Mouse (Mus musculus): ENCODE data around the gene Ugcg. TPM values are rescaled to one million over a fixed set of nuclear protein-coding genes. Genes with fewer than 3 reads are reported as not detected.

Gene Ugcg
- polyA plus RNA-seq, 1 experiment, result 24.0 TPM

- peak overlapping the region; percentile 89 for H3K4me2 ChIP-seq (ENCODE audit: low read depth)
- H3K4me3 ChIP-seq, result no peak overlapping the region
- H3K27me3 ChIP-seq (ENCODE audit: control insufficient read depth, insufficient read depth, insufficient read length), result no peaks in the 10 kb centered on the region
- H3K36me3 ChIP-seq (ENCODE audit: control insufficient read depth, insufficient read depth), result peaks cover 6% of the 10 kb centered on the region
- peaks cover 100% of the 10 kb centered on the region for H3K79me2 ChIP-seq (ENCODE audit: control insufficient read depth, insufficient read depth)
- no peak overlapping the region for H3ac ChIP-seq (ENCODE audit: control insufficient read depth, insufficient read length)
- TF ChIP-seq POLR2AphosphoS2 (IDR thresholded peaks at IDR 0.05; ENCODE audit: insufficient read length, low read depth) (peak; percentile 37), SRF (IDR thresholded peaks at IDR 0.05; ENCODE audit: control insufficient read depth, insufficient read length, low read depth) (no peak), USF1 (IDR thresholded peaks at IDR 0.05; ENCODE audit: low read depth) (no peak), E2F4 (IDR thresholded peaks at IDR 0.05; ENCODE audit: insufficient read depth) (no peak), MAX (IDR thresholded peaks at IDR 0.05; ENCODE audit: low read depth) (no peak), REST (IDR thresholded peaks at IDR 0.05; ENCODE audit: insufficient read depth, insufficient read length) (no peak), POLR2A (IDR thresholded peaks at IDR 0.05; ENCODE audit: insufficient read length, low read depth) (peak; percentile 19), MYOD1 (IDR thresholded peaks at IDR 0.05; ENCODE audit: control insufficient read depth in 1 of 3, insufficient read length in 2 of 3, low read depth in 2 of 3) (no peak)
Observed at GRCm38 (mm10) chr4:59194731-59195496, 5.9 kb downstream of the Ugcg start.

GRCm38 (mm10) chr4:59196346-59197077 is 7.5 kb downstream of the Ugcg start:
- peak overlapping the region; percentile 89 for H3K4me2 ChIP-seq (ENCODE audit: low read depth)
- H3K79me2 ChIP-seq (ENCODE audit: control insufficient read depth, insufficient read depth), result peaks cover 100% of the 10 kb centered on the region
- TF ChIP-seq POLR2A (IDR thresholded peaks at IDR 0.05; ENCODE audit: insufficient read length, low read depth) (no peak), POLR2AphosphoS2 (IDR thresholded peaks at IDR 0.05; ENCODE audit: insufficient read length, low read depth) (peak; percentile 13), E2F4 (IDR thresholded peaks at IDR 0.05; ENCODE audit: insufficient read depth) (no peak)
- H3K4me3 ChIP-seq, result peak overlapping the region; percentile 0
- H3K27me3 ChIP-seq (ENCODE audit: control insufficient read depth, insufficient read depth, insufficient read length), result no peaks in the 10 kb centered on the region
- no peak overlapping the region for H3ac ChIP-seq (ENCODE audit: control insufficient read depth, insufficient read length)
- H3K36me3 ChIP-seq (ENCODE audit: control insufficient read depth, insufficient read depth), result peaks cover 6% of the 10 kb centered on the region

DNA sequence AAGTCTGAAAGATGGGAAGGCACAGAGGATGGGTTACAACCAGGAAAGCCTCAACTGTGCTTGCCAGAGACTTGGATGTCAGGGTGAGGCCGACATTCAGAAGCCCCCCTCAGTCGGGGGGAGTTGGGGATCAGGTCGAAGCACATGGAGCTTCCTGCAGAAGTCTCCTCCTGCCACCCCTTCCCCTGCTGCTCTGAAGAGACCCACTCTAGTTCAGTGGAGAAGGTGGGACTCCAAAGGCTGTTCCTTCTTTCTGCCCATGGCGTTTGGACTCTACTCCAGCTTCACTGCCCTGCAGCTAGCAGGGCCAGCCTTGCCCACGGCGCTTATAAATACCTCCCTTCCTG is 8.0 kb downstream of the Ugcg start:
- peak overlapping the region; percentile 0 for H3K4me3 ChIP-seq

DNA sequence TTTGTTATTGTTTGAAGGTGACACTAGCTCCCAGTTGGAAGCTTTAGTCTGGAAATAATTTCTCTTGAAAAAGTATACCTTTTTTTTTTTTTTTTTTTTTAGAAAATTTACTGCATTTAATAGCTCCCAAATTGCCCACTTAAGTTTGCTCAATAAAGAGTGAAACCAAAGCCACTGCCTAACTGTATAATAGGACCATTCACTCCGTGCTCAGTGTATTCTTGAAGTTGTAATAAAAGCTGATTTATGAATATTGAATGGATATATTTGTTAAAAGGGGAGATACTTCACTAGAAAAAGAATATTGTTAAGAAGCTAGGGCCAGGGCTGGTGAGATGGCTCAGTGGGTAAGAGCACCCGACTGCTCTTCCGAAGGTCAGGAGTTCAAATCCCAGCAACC is 8.4 kb downstream of the Ugcg start:
- no peak overlapping the region for H3K4me3 ChIP-seq
- no peak overlapping the region for H3ac ChIP-seq (ENCODE audit: control insufficient read depth, insufficient read length)
- H3K27me3 ChIP-seq (ENCODE audit: control insufficient read depth, insufficient read depth, insufficient read length), result no peaks in the 10 kb centered on the region
- TF ChIP-seq CEBPB (IDR thresholded peaks at IDR 0.05; ENCODE audit: insufficient read depth, poor library complexity, severe bottlenecking) (no peak), MAX (IDR thresholded peaks at IDR 0.05; ENCODE audit: low read depth) (no peak), REST (IDR thresholded peaks at IDR 0.05; ENCODE audit: insufficient read depth, insufficient read length) (no peak), POLR2AphosphoS2 (IDR thresholded peaks at IDR 0.05; ENCODE audit: insufficient read length, low read depth) (no peak)
- peaks cover 6% of the 10 kb centered on the region for H3K36me3 ChIP-seq (ENCODE audit: control insufficient read depth, insufficient read depth)
- peak overlapping the region; percentile 89 for H3K4me2 ChIP-seq (ENCODE audit: low read depth)
- H3K79me2 ChIP-seq (ENCODE audit: control insufficient read depth, insufficient read depth), result peaks cover 100% of the 10 kb centered on the region

More for the DNA sequence above, 8.0 kb downstream of the Ugcg start:
- Histone ChIP-seq H3K27me3 (ENCODE audit: control insufficient read depth, insufficient read depth, insufficient read length) (no peaks in the 10 kb centered on the region), H3K79me2 (ENCODE audit: control insufficient read depth, insufficient read depth) (peaks cover 100% of the 10 kb centered on the region), H3ac (ENCODE audit: control insufficient read depth, insufficient read length) (no peak overlapping the region), H3K4me2 (ENCODE audit: low read depth) (peak overlapping the region; percentile 89), H3K36me3 (ENCODE audit: control insufficient read depth, insufficient read depth) (peaks cover 6% of the 10 kb centered on the region)
- no peak for TF ChIP-seq POLR2A (IDR thresholded peaks at IDR 0.05; ENCODE audit: insufficient read length, low read depth)
- TF ChIP-seq POLR2AphosphoS2 (IDR thresholded peaks at IDR 0.05; ENCODE audit: insufficient read length, low read depth), result peak; percentile 18
- TF ChIP-seq REST (IDR thresholded peaks at IDR 0.05; ENCODE audit: insufficient read depth, insufficient read length), result no peak
- TF ChIP-seq TCF12 (IDR thresholded peaks at IDR 0.05; ENCODE audit: insufficient read depth, poor library complexity, severe bottlenecking), result no peak
- no peak for TF ChIP-seq SRF (IDR thresholded peaks at IDR 0.05; ENCODE audit: control insufficient read depth, insufficient read length, low read depth)
- no peak for TF ChIP-seq MAX (IDR thresholded peaks at IDR 0.05; ENCODE audit: low read depth)

DNA sequence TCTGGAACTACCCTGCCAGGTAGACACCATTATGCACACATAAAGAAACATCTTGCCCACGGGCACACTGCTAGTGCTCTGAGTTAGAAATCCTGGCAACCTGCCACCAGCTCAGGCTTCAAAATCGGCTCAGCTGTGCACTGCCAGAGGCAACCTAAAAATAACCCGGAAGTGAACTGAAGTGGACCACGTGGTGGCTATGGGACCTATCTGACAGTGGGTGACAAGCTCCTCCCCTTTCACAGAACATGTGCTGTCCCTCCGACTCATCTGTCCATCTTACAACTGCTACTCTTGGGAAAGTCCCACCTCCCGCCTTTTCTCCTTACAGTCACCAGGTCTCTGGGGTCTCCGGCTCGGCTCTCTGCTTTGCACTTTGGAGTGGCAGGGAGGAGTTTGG is 10.3 kb downstream of the Ugcg start:
- H3K79me2 ChIP-seq (ENCODE audit: control insufficient read depth, insufficient read depth), result peaks cover 100% of the 10 kb centered on the region
- H3K4me2 ChIP-seq (ENCODE audit: low read depth), result peak overlapping the region; percentile 71
- TF ChIP-seq MYOG (IDR thresholded peaks at IDR 0.05; ENCODE audit: control insufficient read depth in 1 of 3, insufficient read depth in 1 of 3, insufficient read length in 2 of 3, low read depth in 2 of 3), result peak; percentile 7 to 75 (median 43)
- TF ChIP-seq MYOD1 (IDR thresholded peaks at IDR 0.05; ENCODE audit: control insufficient read depth in 1 of 3, insufficient read length in 2 of 3, low read depth in 2 of 3), result peak in 2 of 3 experiments; percentile 23 to 61
- no peak for TF ChIP-seq E2F4 (IDR thresholded peaks at IDR 0.05; ENCODE audit: insufficient read depth)
- TF ChIP-seq TCF12 (IDR thresholded peaks at IDR 0.05; ENCODE audit: insufficient read depth, poor library complexity, severe bottlenecking), result no peak
- TF ChIP-seq CEBPB (IDR thresholded peaks at IDR 0.05; ENCODE audit: insufficient read depth, poor library complexity, severe bottlenecking), result no peak
- peak; percentile 95 for TF ChIP-seq USF1 (IDR thresholded peaks at IDR 0.05; ENCODE audit: low read depth)
- TF ChIP-seq SRF (IDR thresholded peaks at IDR 0.05; ENCODE audit: control insufficient read depth, insufficient read length, low read depth), result no peak
- peak; percentile 70 for TF ChIP-seq MAX (IDR thresholded peaks at IDR 0.05; ENCODE audit: low read depth)
- no peak for TF ChIP-seq TCF3 (IDR thresholded peaks at IDR 0.05; ENCODE audit: insufficient read length, low read depth)
- peak; percentile 40 for TF ChIP-seq POLR2AphosphoS2 (IDR thresholded peaks at IDR 0.05; ENCODE audit: insufficient read length, low read depth)
- no peak for TF ChIP-seq REST (IDR thresholded peaks at IDR 0.05; ENCODE audit: insufficient read depth, insufficient read length)
- TF ChIP-seq POLR2A (IDR thresholded peaks at IDR 0.05; ENCODE audit: insufficient read length, low read depth), result no peak
- H3ac ChIP-seq (ENCODE audit: control insufficient read depth, insufficient read length), result no peak overlapping the region
- H3K36me3 ChIP-seq (ENCODE audit: control insufficient read depth, insufficient read depth), result peaks cover 6% of the 10 kb centered on the region
- no peaks in the 10 kb centered on the region for H3K27me3 ChIP-seq (ENCODE audit: control insufficient read depth, insufficient read depth, insufficient read length)
- H3K4me3 ChIP-seq, result no peak overlapping the region

Data from myocyte (in vitro differentiated cells).